Mouse (Mus musculus) heart, adult 2 months (tissue): ENCODE data around the gene Srms.

Experiments
- CTCF ChIP-seq: fragments of 200-600 bp; IDR thresholded peaks from 2 replicates; pipeline ENCODE4 v1.8.1; 2022; ENCODE audit warnings: antibody characterized with exemption, mild to moderate bottlenecking, moderate library complexity
- POLR2A ChIP-seq: fragments of 200-500 bp; IDR thresholded peaks from 2 replicates; pipeline ENCODE4 v1.6.1; 2011; ENCODE audit warnings: mild to moderate bottlenecking, low read depth, low read length, control low read depth; ENCODE audit not compliant: insufficient read depth

GRCm38 (mm10) chr2:181196628-181197300 lies 16.2 kb downstream of the Srms start:
- no peak for TF ChIP-seq POLR2A
- TF ChIP-seq CTCF = no peak
